Comparison of ENCODE assay signal across 8 mouse cellular contexts in genomic region chr10:76664156-76665115, GRCm38 (mm10). TPM values are rescaled to one million over a fixed set of nuclear protein-coding genes. Genes with fewer than 3 reads are reported as not detected.
A peak's percentile ranks its signal among the peaks of the same experiment; 100 is the strongest.
DNase-seq lines count a peak whose midpoint lies in the region; ATAC-seq and TF ChIP-seq lines count a peak whose summit lies in the region.

No protein-coding gene starts in this region.

- no peak overlapping the region for H3K27ac ChIP-seq in heart, embryonic 10.5 days
- no peak overlapping the region; the same call in 1 of the 2 replicates for H3K27ac ChIP-seq in limb, embryonic 14.5 days (replicated peaks; ENCODE audit: low read depth, low read length)
- H3K27ac ChIP-seq in stomach, postnatal 0 days (replicated peaks), result peak overlapping the region; percentile 82
- H3K27ac ChIP-seq in forebrain, embryonic 13.5 days, result no peak overlapping the region

- H3K9me3 ChIP-seq in heart, embryonic 10.5 days, result no peaks in the 10 kb centered on the region
- H3K9me3 ChIP-seq in limb, embryonic 14.5 days (ENCODE audit: control insufficient read depth, low read length), result peaks cover 9% of the 10 kb centered on the region; the same call in 1 of the 2 replicates
- no peaks in the 10 kb centered on the region for H3K9me3 ChIP-seq in stomach, postnatal 0 days (ENCODE audit: control insufficient read depth, low read length)
- peaks cover 12% of the 10 kb centered on the region for H3K9me3 ChIP-seq in forebrain, embryonic 13.5 days (replicated peaks)

- DNase-seq in Muller cell, postnatal 12 days (ENCODE audit: inconsistent ontology term), result peak; percentile 39
- DNase-seq in cerebellum, adult 11-12 months, result peak; percentile 61
- peak; percentile 71 for DNase-seq in heart, embryonic 10.5 days (ENCODE audit: low spot score)
- peak; percentile 77 for DNase-seq in limb, embryonic 14.5 days (ENCODE audit: low spot score)
- DNase-seq in stomach, postnatal 0 days (ENCODE audit: low spot score), result peak; percentile 60
- DNase-seq in left cerebral cortex, adult 11 months (ENCODE audit: low spot score), result no peak

- 70% methylated on average over 20 of the region's 20 CpGs for WGBS in heart, embryonic 10.5 days
- 73% methylated on average over 20 of the region's 20 CpGs for WGBS in limb, embryonic 14.5 days
- WGBS in stomach, postnatal 0 days, result 51% methylated on average over 20 of the region's 20 CpGs
- 84% methylated on average over 20 of the region's 20 CpGs for WGBS in forebrain, embryonic 13.5 days

- no peaks in the 10 kb centered on the region for H3K27me3 ChIP-seq in heart, embryonic 10.5 days (ENCODE audit: insufficient read depth, poor library complexity, severe bottlenecking)
- H3K27me3 ChIP-seq in limb, embryonic 14.5 days (ENCODE audit: control insufficient read depth, insufficient read depth, low read length), result no peaks in the 10 kb centered on the region
- no peaks in the 10 kb centered on the region for H3K27me3 ChIP-seq in stomach, postnatal 0 days (ENCODE audit: control insufficient read depth, insufficient read depth, low read length)
- no peaks in the 10 kb centered on the region for H3K27me3 ChIP-seq in forebrain, embryonic 13.5 days

- H3K4me2 ChIP-seq in limb, embryonic 14.5 days (replicated peaks; ENCODE audit: low read depth, low read length, severe bottlenecking), result no peak overlapping the region
- H3K4me2 ChIP-seq in stomach, postnatal 0 days (replicated peaks; ENCODE audit: low read depth), result no peak overlapping the region
- H3K4me2 ChIP-seq in forebrain, embryonic 13.5 days, result no peak overlapping the region

- 0 out of 2 replicates have a peak, but pooled peaks cover 3% of the 10 kb centered on the region for H3K4me1 ChIP-seq in heart, embryonic 10.5 days
- no peaks in the 10 kb centered on the region; the same call in 1 of the 2 replicates for H3K4me1 ChIP-seq in limb, embryonic 14.5 days (ENCODE audit: control insufficient read depth, insufficient read depth, low read length)
- H3K4me1 ChIP-seq in stomach, postnatal 0 days (replicated peaks; ENCODE audit: control insufficient read depth, insufficient read depth), result no peaks in the 10 kb centered on the region; the same call in 1 of the 2 replicates
- H3K4me1 ChIP-seq in forebrain, embryonic 13.5 days, result no peaks in the 10 kb centered on the region

- peak; percentile 37 for TF ChIP-seq EP300 in stomach, postnatal 0 days (optimal IDR thresholded peaks at IDR 0.05)

- no peaks in the 10 kb centered on the region for H3K36me3 ChIP-seq in heart, embryonic 10.5 days
- no peaks in the 10 kb centered on the region for H3K36me3 ChIP-seq in limb, embryonic 14.5 days (ENCODE audit: control insufficient read depth, insufficient read depth, low read length)
- H3K36me3 ChIP-seq in stomach, postnatal 0 days (ENCODE audit: control insufficient read depth, insufficient read depth, low read length), result no peaks in the 10 kb centered on the region
- no peaks in the 10 kb centered on the region for H3K36me3 ChIP-seq in forebrain, embryonic 13.5 days (ENCODE audit: poor library complexity, severe bottlenecking)

- H3K9ac ChIP-seq in limb, embryonic 14.5 days (ENCODE audit: low read depth, low read length, severe bottlenecking), result no peak overlapping the region
- H3K9ac ChIP-seq in stomach, postnatal 0 days (ENCODE audit: low read length), result no peak overlapping the region
- no peak overlapping the region for H3K9ac ChIP-seq in forebrain, embryonic 13.5 days

- H3K4me3 ChIP-seq in heart, embryonic 10.5 days, result no peak overlapping the region
- no peak overlapping the region for H3K4me3 ChIP-seq in limb, embryonic 14.5 days (replicated peaks; ENCODE audit: low read length)
- no peak overlapping the region for H3K4me3 ChIP-seq in stomach, postnatal 0 days (ENCODE audit: low read depth, low read length)
- no peak overlapping the region for H3K4me3 ChIP-seq in forebrain, embryonic 13.5 days

- TF ChIP-seq POLR2A in limb, embryonic 14.5 days (IDR thresholded peaks at IDR 0.05; ENCODE audit: borderline replicate concordance, extremely low read depth, insufficient read depth, insufficient read length), result no peak

- peak; percentile 69 for ATAC-seq in limb, embryonic 14.5 days (ENCODE audit: low FRiP score, low read depth)
- peak; percentile 87 for ATAC-seq in stomach, postnatal 0 days (ENCODE audit: low FRiP score, low TSS enrichment)
- no peak for ATAC-seq in forebrain, embryonic 13.5 days
- ATAC-seq in megakaryocyte-erythroid progenitor cell, adult 5-6 weeks (replicated peaks; ENCODE audit: low FRiP score, low TSS enrichment, poor library complexity, severe bottlenecking), result no peak

- TF ChIP-seq CTCF in stomach, postnatal 0 days (IDR thresholded peaks at IDR 0.05; ENCODE audit: low read depth), result 0 out of 2 replicates have a peak, but pooled peaks have one; percentile 4

RNA-seq across cellular contexts. Expression of gene Col6a2, which starts 41.0 kb away (rescaled TPM):
- polyA plus RNA-seq in heart, embryonic 10.5 days (2016; fragmentation: Nextera tagmentation; extraction: Ambion mirVana), result 17.1 and 19.7 TPM in 2 replicates
- 365 and 415 TPM in 2 replicates for polyA plus RNA-seq in limb, embryonic 14.5 days (2012; rRNA removed)
- 178 and 197 TPM in 2 replicates for polyA plus RNA-seq in limb, embryonic 14.5 days (2014; fragmentation: Nextera tagmentation; extraction: Ambion mirVana)
- 145 TPM in 2 replicates for polyA plus RNA-seq in stomach, postnatal 0 days (2015; fragmentation: Nextera tagmentation; extraction: Ambion mirVana)
- 4.4 and 5.4 TPM in 2 replicates for polyA plus RNA-seq in forebrain, embryonic 13.5 days (2015; fragmentation: Nextera tagmentation; extraction: Ambion mirVana)
- 0.70 TPM in 1 of 2 replicates, not detected in the other for total RNA-seq in megakaryocyte-erythroid progenitor cell, adult 5-6 weeks (2014; fragmentation: Nextera tagmentation)
- total RNA-seq in megakaryocyte-erythroid progenitor cell, adult 5-6 weeks (2017), result not detected in 2 replicates

Comparison
In these comparisons a context has a peak if more than half of its experiments do, and no peak if none do; other contexts are left out.
1. ATAC-seq: peak in limb, embryonic 14.5 days (single experiment) and stomach, postnatal 0 days (single experiment); none in forebrain, embryonic 13.5 days (single experiment) and megakaryocyte-erythroid progenitor cell, adult 5-6 weeks (single experiment).